Mouse (Mus musculus): Measurements from ENCODE around the gene Tmem177. TPM values are rescaled to one million over a fixed set of nuclear protein-coding genes. Genes with fewer than 3 reads are reported as not detected.

Tmem177 gene
- total and polyA plus RNA-seq, 2 experiments from 2014 or later = 3.5 to 5.7 TPM

DNA sequence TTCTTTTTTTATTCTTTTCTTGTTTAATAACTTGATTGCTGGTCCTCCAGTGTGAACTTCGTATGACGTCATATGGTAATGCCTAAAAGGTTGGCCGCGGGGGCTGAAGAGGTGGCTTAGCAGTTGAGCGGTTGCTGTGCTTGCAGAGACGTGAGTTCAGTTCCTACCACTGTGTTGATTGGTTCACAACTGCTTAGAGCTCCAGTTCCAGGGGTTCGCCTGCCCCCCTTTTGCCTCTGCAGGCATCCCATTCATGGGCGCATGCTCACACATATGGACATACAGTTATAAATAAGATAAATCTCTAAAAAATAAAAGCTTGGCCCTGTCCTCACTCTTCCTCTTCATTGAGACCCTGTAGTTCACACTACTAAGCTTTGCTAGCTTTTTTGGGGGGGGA lies 37.1 kb upstream of the Tmem177 start:
- Histone ChIP-seq H3K27me3 (ENCODE audit: insufficient read depth, low read length) (no peaks in the 10 kb centered on the region), H3K4me1 (ENCODE audit: insufficient read depth, low read length) (no peaks in the 10 kb centered on the region), H3K4me3 (ENCODE audit: low read depth, low read length) (no peak overlapping the region), H3K27ac (ENCODE audit: low read depth, low read length) (no peak overlapping the region), H3K9me3 (ENCODE audit: low read length) (no peaks in the 10 kb centered on the region), H3K4me2 (ENCODE audit: low read depth, low read length, poor library complexity, severe bottlenecking) (no peak overlapping the region), H3K9ac (replicated peaks; ENCODE audit: low read length, poor library complexity, severe bottlenecking) (no peak overlapping the region), H3K36me3 (ENCODE audit: insufficient read depth, low read length) (no peaks in the 10 kb centered on the region)
- ATAC-seq (ENCODE audit: low FRiP score) (no peak), DNase-seq (ENCODE audit: low spot score) (no peak)
- no peak for TF ChIP-seq CTCF (IDR thresholded peaks at IDR 0.05)
- WGBS = 92% methylated on average over 8 of the region's 8 CpGs

DNA sequence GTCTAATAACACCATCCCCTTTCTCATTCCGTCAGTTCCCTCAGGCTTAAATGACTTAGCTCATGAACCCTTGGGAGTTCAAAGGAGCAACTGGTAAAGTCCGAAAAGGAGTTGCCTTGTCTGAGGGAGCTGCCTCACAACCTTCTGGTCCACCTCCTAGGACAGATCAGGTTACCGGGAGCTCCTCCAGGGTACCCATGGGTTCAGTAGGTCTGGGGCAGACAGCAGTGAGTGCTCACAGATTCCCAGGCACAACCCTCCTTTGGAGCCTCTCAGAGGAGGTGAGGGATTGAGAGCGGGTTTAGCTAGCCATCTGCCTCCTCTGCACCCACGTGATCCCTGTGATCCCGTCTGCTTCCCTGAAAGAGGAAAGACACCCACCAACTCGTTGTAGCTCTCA lies 23.9 kb upstream of the Tmem177 start:
- 32% methylated on average over 7 of the region's 7 CpGs for WGBS
- H3K27me3 ChIP-seq (ENCODE audit: insufficient read depth, low read length) = no peaks in the 10 kb centered on the region
- no peak for TF ChIP-seq CTCF (IDR thresholded peaks at IDR 0.05)
- no peak overlapping the region for H3K27ac ChIP-seq (ENCODE audit: low read depth, low read length)
- H3K36me3 ChIP-seq (ENCODE audit: insufficient read depth, low read length) = no peaks in the 10 kb centered on the region
- no peaks in the 10 kb centered on the region for H3K4me1 ChIP-seq (ENCODE audit: insufficient read depth, low read length)
- H3K9ac ChIP-seq (replicated peaks; ENCODE audit: low read length, poor library complexity, severe bottlenecking) = no peak overlapping the region
- no peaks in the 10 kb centered on the region for H3K9me3 ChIP-seq (ENCODE audit: low read length)
- DNase-seq (ENCODE audit: low spot score) (no peak), ATAC-seq (ENCODE audit: low FRiP score) (no peak)
- no peak overlapping the region for H3K4me2 ChIP-seq (ENCODE audit: low read depth, low read length, poor library complexity, severe bottlenecking)
- no peak overlapping the region for H3K4me3 ChIP-seq (ENCODE audit: low read depth, low read length)

DNA sequence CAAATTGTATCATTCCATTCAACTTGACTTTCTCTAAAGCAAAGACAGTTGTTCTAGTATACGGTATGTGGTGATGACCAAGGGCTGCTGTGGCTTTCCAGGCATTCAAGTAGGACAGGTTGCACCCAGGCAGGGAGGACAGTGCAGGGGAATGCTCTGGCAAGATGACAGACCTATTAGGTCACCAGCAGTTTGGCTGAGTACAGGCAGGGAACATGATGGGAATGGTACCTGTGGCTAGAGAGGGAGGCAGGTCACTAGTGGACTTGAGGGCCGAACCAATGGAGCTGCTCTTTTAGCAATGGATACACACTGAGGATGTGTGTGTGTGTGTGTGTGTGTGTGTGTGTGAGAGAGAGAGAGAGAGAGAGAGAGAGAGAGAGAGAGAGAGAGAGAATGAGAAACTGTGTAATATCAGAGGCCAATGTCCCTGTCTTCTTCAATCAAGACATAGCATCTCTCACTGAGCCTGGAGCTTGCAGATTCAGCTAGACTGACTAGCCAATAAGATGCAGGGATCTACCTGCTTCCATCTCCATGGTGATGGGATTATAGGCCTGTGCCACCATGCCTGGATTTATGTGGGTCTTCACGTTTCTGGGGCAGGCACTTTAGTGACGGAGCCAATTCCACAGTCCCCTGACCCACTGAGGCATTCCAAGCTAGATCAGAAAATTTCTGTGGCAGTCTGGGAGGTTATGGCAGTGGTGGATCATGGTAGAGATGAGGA lies 18.6 kb upstream of the Tmem177 start:
- H3K9me3 ChIP-seq (ENCODE audit: low read length) = no peaks in the 10 kb centered on the region
- H3K27ac ChIP-seq (ENCODE audit: low read depth, low read length) = no peak overlapping the region
- no peak for TF ChIP-seq CTCF (IDR thresholded peaks at IDR 0.05)
- H3K9ac ChIP-seq (replicated peaks; ENCODE audit: low read length, poor library complexity, severe bottlenecking) = no peak overlapping the region
- WGBS = 73% methylated on average over 4 of the region's 4 CpGs
- no peaks in the 10 kb centered on the region for H3K36me3 ChIP-seq (ENCODE audit: insufficient read depth, low read length)
- DNase-seq (ENCODE audit: low spot score) (peak; percentile 22), ATAC-seq (ENCODE audit: low FRiP score) (peak; percentile 78)
- H3K4me3 ChIP-seq (ENCODE audit: low read depth, low read length) = no peak overlapping the region
- no peaks in the 10 kb centered on the region for H3K27me3 ChIP-seq (ENCODE audit: insufficient read depth, low read length)
- H3K4me2 ChIP-seq (ENCODE audit: low read depth, low read length, poor library complexity, severe bottlenecking) = no peak overlapping the region
- H3K4me1 ChIP-seq (ENCODE audit: insufficient read depth, low read length) = no peaks in the 10 kb centered on the region

DNA sequence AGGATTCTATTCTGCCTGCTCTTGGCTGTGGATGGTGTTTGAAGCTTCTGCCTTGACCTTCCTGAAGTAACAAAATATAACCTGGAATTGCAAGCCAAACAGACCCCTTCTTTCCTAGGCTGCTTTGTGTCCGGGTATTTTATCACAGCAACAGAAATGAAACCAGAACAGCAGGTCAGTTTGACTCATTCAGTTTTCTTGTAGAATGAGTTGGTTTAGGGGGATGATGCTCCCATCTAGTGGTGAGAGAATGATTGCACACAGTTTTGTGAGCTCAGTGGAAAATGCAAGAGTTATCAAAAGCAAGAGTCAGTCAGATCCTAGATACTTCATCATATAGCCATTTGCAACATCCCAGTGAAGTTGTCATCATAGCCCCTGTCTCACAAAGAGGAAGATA lies 16.7 kb upstream of the Tmem177 start:
- Histone ChIP-seq H3K4me3 (ENCODE audit: low read depth, low read length) (no peak overlapping the region), H3K27ac (ENCODE audit: low read depth, low read length) (no peak overlapping the region), H3K4me2 (ENCODE audit: low read depth, low read length, poor library complexity, severe bottlenecking) (no peak overlapping the region), H3K27me3 (ENCODE audit: insufficient read depth, low read length) (no peaks in the 10 kb centered on the region), H3K36me3 (ENCODE audit: insufficient read depth, low read length) (no peaks in the 10 kb centered on the region), H3K9me3 (ENCODE audit: low read length) (no peaks in the 10 kb centered on the region), H3K4me1 (ENCODE audit: insufficient read depth, low read length) (no peaks in the 10 kb centered on the region), H3K9ac (replicated peaks; ENCODE audit: low read length, poor library complexity, severe bottlenecking) (no peak overlapping the region)
- DNase-seq (ENCODE audit: low spot score) = peak; percentile 80
- WGBS = 46% methylated on average over 1 of the region's 1 CpGs
- peak; percentile 92 for TF ChIP-seq CTCF (IDR thresholded peaks at IDR 0.05)
- ATAC-seq (ENCODE audit: low FRiP score) = no peak

DNA sequence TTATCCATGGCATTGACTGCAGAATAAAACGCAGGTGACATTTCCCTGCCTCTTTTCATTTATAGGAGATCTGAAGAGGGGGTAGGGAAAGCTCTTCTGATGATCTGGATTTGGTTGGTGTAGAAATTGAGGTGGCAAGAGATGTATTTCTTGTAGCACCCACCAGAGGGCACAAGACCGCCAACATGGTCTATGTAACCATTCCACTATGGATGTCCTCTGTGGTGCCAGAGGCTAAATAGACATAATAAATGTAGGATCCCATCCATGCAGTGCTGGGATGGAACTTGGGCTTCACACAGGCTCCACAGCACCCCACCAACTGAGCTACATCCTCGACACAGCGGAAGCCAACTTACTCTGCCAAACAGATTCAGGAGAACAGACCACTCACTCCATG lies 6.3 kb upstream of the Tmem177 start:
- peak; percentile 57 for TF ChIP-seq CTCF (IDR thresholded peaks at IDR 0.05)
- Histone ChIP-seq H3K9ac (replicated peaks; ENCODE audit: low read length, poor library complexity, severe bottlenecking) (no peak overlapping the region), H3K4me2 (ENCODE audit: low read depth, low read length, poor library complexity, severe bottlenecking) (no peak overlapping the region), H3K4me1 (ENCODE audit: insufficient read depth, low read length) (no peaks in the 10 kb centered on the region), H3K4me3 (ENCODE audit: low read depth, low read length) (no peak overlapping the region), H3K27ac (ENCODE audit: low read depth, low read length) (no peak overlapping the region), H3K27me3 (ENCODE audit: insufficient read depth, low read length) (no peaks in the 10 kb centered on the region), H3K9me3 (ENCODE audit: low read length) (no peaks in the 10 kb centered on the region), H3K36me3 (ENCODE audit: insufficient read depth, low read length) (no peaks in the 10 kb centered on the region)
- no peak for DNase-seq (ENCODE audit: low spot score)
- 56% methylated on average over 4 of the region's 4 CpGs for WGBS
- ATAC-seq (ENCODE audit: low FRiP score) = no peak

DNA sequence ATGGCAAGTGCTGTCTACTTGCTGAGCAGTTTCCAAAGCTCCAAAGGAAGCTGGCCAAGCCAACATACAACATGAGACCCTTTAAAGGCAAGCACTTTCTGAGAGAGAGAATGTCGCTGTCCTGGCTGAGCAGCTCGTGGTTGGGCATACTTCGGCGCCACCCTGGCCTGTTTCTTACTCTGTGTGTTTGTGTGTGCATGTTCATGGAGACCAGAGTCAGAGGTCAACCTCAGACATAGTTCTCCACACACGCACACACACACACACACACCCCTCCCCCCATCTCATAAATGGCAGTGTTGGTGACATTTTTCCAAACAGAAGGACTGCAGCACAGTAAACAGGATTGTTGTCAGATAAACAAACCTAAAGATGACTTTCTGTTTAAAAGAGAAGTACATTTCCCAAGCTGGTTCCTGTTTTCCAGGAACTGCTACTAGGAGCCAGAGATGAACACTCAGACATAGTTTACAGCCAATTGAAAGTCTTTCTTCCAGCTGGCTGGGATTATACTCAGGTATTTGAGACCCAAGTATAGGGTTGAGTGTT lies 3.9 kb upstream of the Tmem177 start:
- H3K36me3 ChIP-seq (ENCODE audit: insufficient read depth, low read length) = no peaks in the 10 kb centered on the region
- H3K4me2 ChIP-seq (ENCODE audit: low read depth, low read length, poor library complexity, severe bottlenecking) = no peak overlapping the region
- 0 out of 2 replicates have a peak, but pooled peaks cover 3% of the 10 kb centered on the region for H3K4me1 ChIP-seq (ENCODE audit: insufficient read depth, low read length)
- no peak for TF ChIP-seq CTCF (IDR thresholded peaks at IDR 0.05)
- no peak overlapping the region for H3K4me3 ChIP-seq (ENCODE audit: low read depth, low read length)
- DNase-seq (ENCODE audit: low spot score) (no peak), ATAC-seq (ENCODE audit: low FRiP score) (no peak)
- WGBS = 90% methylated on average over 5 of the region's 5 CpGs
- H3K27me3 ChIP-seq (ENCODE audit: insufficient read depth, low read length) = no peaks in the 10 kb centered on the region
- no peak overlapping the region for H3K27ac ChIP-seq (ENCODE audit: low read depth, low read length)
- no peak overlapping the region for H3K9ac ChIP-seq (replicated peaks; ENCODE audit: low read length, poor library complexity, severe bottlenecking)
- no peaks in the 10 kb centered on the region for H3K9me3 ChIP-seq (ENCODE audit: low read length)
